Mouse (Mus musculus): ENCODE measurements around the gene Uhrf1bp1. TPM values are rescaled to one million over a fixed set of nuclear protein-coding genes. Genes with fewer than 3 reads are reported as not detected.

The Uhrf1bp1 gene
- polyA plus RNA-seq, 1 experiment, result 9.1 TPM

DNA sequence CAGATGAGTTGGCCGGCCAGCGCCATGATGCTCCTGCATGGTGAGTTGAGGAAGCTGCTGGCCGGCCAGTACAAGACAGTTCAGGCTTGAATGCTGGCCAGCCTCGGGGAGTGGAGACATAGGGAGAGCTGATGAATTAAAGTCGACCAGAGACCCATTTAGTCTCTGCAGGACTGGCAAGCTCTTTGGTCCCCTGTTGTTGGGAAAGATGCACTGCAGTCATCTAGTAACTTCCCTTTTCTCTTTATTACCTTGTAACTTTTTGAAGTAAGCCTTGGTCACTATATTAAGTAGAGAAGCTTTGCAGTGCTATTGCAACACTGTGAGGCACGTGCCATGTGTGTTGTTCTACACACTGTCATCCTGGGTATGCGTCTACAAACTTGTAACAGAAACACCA, 69.3 kb downstream of the Uhrf1bp1 start:
- 0 out of 2 replicates have a peak, but pooled peaks cover 3% of the 10 kb centered on the region for H3K4me1 ChIP-seq (ENCODE audit: control insufficient read depth, insufficient read depth, low read length)
- H3K27ac ChIP-seq (ENCODE audit: insufficient read depth, low read length), result no peak overlapping the region
- TF ChIP-seq POLR2A (IDR thresholded peaks at IDR 0.05; ENCODE audit: extremely low read depth, insufficient read depth, low read length) (no peak), CTCF (IDR thresholded peaks at IDR 0.05; ENCODE audit: extremely low read depth, insufficient read depth, low read length) (no peak)
- no peak overlapping the region for H3K4me3 ChIP-seq (ENCODE audit: insufficient read depth, low read length)

DNA sequence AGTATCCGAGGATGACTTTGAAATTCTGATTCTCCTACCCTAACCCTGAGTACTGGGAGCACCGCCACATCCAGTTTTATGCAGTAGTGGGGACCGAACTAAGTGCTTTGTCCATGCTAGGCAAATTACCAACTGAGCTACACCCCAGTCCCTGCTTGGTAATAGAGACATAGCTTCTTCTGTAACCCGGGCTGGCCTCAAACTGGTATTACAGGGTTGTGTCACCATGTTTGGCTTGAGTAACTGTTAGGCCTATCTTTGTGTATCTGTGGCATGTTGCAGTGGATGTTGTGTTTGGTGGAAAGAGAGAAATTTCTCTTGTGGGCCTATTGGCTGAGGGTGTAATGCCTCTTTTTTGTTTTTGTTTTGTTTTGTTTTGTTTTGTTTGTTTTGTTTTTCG, 74.0 kb downstream of the Uhrf1bp1 start:
- Histone ChIP-seq H3K4me1 (ENCODE audit: control insufficient read depth, insufficient read depth, low read length) (0 out of 2 replicates have a peak, but pooled peaks cover 3% of the 10 kb centered on the region), H3K27ac (ENCODE audit: insufficient read depth, low read length) (no peak overlapping the region), H3K4me3 (ENCODE audit: insufficient read depth, low read length) (no peak overlapping the region)
- TF ChIP-seq POLR2A (IDR thresholded peaks at IDR 0.05; ENCODE audit: extremely low read depth, insufficient read depth, low read length), result no peak
- TF ChIP-seq CTCF (IDR thresholded peaks at IDR 0.05; ENCODE audit: extremely low read depth, insufficient read depth, low read length), result no peak

DNA sequence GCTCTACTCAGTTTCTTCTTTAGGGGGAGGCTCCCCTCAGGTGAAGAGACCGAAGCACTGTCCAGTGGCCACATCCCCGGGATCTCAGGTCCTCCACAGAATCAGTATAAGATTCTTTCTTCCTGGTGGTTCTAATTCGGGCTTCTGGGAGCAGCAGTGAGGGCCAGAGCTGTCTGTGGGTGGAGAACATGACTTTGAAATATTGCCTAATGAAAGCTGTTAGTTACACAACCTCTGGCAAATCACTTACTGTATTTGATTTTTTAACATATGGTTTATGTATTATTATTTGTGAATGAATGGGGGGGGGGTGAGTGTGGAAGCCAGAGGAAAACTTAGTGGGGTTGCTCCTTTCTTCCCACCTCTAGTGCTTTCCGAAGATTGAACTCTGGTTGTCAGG, 75.6 kb downstream of the Uhrf1bp1 start:
- no peak for TF ChIP-seq CTCF (IDR thresholded peaks at IDR 0.05; ENCODE audit: extremely low read depth, insufficient read depth, low read length)
- no peaks in the 10 kb centered on the region for H3K4me1 ChIP-seq (ENCODE audit: control insufficient read depth, insufficient read depth, low read length)
- H3K4me3 ChIP-seq (ENCODE audit: insufficient read depth, low read length), result no peak overlapping the region
- H3K27ac ChIP-seq (ENCODE audit: insufficient read depth, low read length), result no peak overlapping the region

DNA sequence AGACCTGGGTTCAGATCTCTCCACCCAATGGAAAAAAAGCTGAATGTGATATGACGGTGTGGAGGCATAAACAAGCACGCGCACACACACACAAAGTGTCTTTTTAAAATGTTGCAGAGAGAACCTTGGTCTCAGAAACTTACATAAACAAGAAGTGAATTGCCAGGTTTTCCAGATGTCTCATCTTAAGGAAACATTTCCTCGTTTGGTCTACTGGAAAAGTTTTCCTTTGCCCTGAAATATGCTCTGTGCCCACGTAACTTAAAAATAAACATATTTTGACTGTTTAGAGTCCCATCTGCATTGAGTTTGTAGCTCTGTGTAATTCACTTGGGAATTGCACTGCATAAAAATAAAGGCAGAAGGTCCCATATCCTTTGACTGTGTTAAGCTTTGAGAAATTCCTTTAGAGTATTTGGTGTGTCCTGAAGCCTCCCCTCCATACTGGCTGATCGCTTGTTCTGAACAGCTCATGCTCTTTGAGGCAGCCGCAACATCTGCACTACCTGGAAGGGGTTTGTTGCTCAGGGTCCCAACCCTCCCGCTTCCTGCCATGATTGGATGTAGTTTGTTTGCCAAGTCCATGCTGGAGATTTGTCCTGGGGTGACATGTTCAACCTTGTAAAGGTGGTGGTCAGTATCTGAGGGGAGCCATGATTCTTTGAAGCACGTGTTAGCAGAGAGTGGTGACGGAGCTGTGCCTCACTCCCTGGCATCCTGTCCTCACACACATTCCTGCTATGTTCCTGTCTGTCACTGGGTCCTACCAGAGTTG, 78.1 kb downstream of the Uhrf1bp1 start:
- Histone ChIP-seq H3K27ac (ENCODE audit: insufficient read depth, low read length) (no peak overlapping the region), H3K4me3 (ENCODE audit: insufficient read depth, low read length) (no peak overlapping the region), H3K4me1 (ENCODE audit: control insufficient read depth, insufficient read depth, low read length) (peaks cover 4% of the 10 kb centered on the region)
- no peak for TF ChIP-seq CTCF (IDR thresholded peaks at IDR 0.05; ENCODE audit: extremely low read depth, insufficient read depth, low read length)
- TF ChIP-seq POLR2A (IDR thresholded peaks at IDR 0.05; ENCODE audit: extremely low read depth, insufficient read depth, low read length), result no peak

DNA sequence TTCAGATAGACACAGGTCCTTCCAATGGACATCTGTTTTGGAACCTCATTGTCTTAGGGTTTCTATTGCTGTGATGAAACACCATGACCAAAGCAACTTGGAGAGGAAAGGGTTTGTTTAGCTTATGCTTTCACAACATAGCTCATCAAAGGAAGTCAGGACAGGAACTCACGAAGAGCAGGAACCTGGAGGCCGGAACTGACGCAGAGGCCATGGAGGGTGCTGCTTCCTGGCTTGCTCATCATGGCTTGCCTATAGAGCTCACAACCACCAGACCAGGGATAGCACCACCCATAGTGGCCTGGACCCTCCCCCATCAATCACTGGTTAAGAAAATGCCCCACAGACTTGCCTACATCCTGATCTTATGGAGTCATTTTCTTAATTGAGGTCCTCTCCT, 78.8 kb downstream of the Uhrf1bp1 start:
- no peak for TF ChIP-seq POLR2A (IDR thresholded peaks at IDR 0.05; ENCODE audit: extremely low read depth, insufficient read depth, low read length)
- Histone ChIP-seq H3K27ac (ENCODE audit: insufficient read depth, low read length) (no peak overlapping the region), H3K4me3 (ENCODE audit: insufficient read depth, low read length) (no peak overlapping the region), H3K4me1 (ENCODE audit: control insufficient read depth, insufficient read depth, low read length) (peaks cover 5% of the 10 kb centered on the region)

DNA sequence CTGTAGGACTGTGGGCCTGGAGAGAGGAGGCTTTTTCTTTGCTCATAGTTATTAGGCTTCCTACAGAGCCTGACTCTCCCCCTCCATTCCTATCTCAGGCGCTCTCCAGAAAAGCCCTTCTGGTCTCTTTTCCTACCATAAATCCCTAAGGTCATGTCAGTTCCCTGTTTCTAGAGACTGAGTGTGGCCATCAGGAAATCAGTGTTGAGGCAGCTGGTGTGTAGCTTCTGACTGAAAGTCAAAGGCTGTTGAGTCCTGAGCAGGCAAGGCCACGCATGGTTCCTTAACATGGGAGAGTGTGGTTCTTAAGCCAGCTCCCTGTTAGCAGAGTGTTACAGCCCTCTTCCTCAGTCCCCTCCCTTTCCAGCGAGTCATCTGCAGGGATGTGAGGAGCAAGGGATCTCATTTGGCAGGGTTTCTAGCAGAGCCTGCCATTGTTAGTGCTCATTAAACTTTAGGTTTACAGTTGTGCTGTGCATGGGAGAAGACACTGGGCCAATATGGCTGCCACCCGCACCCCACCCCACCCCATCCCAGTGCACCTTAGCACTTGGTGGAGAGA, 80.9 kb downstream of the Uhrf1bp1 start:
- Histone ChIP-seq H3K4me3 (ENCODE audit: insufficient read depth, low read length) (no peak overlapping the region), H3K27ac (ENCODE audit: insufficient read depth, low read length) (no peak overlapping the region), H3K4me1 (ENCODE audit: control insufficient read depth, insufficient read depth, low read length) (peaks cover 6% of the 10 kb centered on the region)
- TF ChIP-seq CTCF (IDR thresholded peaks at IDR 0.05; ENCODE audit: extremely low read depth, insufficient read depth, low read length), result no peak
- TF ChIP-seq POLR2A (IDR thresholded peaks at IDR 0.05; ENCODE audit: extremely low read depth, insufficient read depth, low read length), result no peak

DNA sequence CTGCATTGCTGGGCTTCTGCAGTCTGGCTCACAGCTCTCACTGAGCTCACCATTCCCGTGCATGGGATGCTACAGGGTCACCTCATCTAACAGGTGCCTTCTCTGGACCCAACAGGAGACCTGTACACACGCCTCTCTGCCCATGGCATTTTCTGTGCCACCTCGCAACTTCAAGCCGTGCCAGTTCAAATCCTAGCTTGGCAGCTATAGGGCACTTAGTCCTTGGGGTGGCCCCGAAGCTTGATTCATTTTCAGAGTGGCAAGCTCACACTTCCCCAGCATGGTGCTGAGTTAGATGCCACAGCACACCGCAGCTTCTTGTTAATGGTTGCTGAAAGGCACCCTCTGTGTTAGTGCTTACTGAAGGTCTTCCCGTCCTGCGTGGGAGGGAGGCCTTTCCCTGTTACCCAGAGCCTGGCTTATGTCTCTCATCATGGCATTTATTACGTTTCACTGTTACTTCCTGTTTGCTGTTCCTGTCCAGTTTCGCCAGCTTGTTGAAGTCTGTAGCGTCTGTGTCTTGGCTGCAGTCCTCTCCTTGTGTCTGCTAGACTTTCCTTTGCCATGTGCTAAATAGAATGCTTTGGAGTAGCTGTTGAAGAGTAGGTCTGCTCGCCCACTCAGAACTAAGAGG, 82.0 kb downstream of the Uhrf1bp1 start:
- H3K27ac ChIP-seq (ENCODE audit: insufficient read depth, low read length), result no peak overlapping the region
- no peak overlapping the region for H3K4me3 ChIP-seq (ENCODE audit: insufficient read depth, low read length)
- TF ChIP-seq CTCF (IDR thresholded peaks at IDR 0.05; ENCODE audit: extremely low read depth, insufficient read depth, low read length) (no peak), POLR2A (IDR thresholded peaks at IDR 0.05; ENCODE audit: extremely low read depth, insufficient read depth, low read length) (no peak)
- peaks cover 6% of the 10 kb centered on the region for H3K4me1 ChIP-seq (ENCODE audit: control insufficient read depth, insufficient read depth, low read length)

DNA sequence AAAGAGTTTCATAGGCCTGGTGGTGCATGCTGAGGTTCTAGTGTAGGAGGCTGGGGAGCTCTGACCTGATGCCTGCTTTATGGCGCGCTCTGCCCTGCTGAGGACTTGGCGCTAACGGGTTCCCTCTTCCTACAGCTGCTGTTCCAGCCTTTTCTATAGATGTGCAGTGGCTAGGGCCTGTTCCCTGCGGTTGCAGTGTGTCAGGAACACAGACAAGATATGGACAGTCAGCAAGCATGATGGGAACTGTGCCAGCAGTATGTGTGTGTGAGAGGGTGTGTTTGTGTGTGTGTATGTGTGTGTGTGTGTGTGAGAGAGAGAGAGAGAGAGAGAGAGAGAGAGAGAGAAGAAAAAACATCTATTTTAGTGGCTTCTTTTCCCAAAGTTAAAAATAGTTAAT, 82.8 kb downstream of the Uhrf1bp1 start:
- H3K4me1 ChIP-seq (ENCODE audit: control insufficient read depth, insufficient read depth, low read length), result peaks cover 6% of the 10 kb centered on the region
- H3K27ac ChIP-seq (ENCODE audit: insufficient read depth, low read length), result no peak overlapping the region
- no peak overlapping the region for H3K4me3 ChIP-seq (ENCODE audit: insufficient read depth, low read length)
- TF ChIP-seq CTCF (IDR thresholded peaks at IDR 0.05; ENCODE audit: extremely low read depth, insufficient read depth, low read length), result no peak
- TF ChIP-seq POLR2A (IDR thresholded peaks at IDR 0.05; ENCODE audit: extremely low read depth, insufficient read depth, low read length), result no peak

DNA sequence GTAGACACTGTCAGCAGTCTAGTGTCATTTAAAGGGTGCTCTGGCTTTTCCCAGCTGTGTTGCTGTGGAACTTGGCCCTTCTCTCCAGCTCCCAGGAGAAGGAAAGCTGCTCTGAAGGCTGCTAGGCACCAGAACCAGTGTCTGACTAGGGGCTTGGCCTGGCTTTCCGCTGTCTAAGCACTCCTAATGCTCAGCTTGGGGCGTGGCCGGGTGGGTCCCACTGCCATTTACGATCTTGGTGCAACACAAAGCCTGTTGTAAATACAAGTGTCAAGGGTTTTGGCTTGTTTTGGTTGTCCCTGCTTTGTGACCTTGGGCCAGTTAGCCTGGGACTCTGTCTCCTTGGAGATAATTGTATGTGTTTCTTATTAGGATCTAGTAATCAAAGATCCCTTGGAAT, 84.1 kb downstream of the Uhrf1bp1 start:
- TF ChIP-seq CTCF (IDR thresholded peaks at IDR 0.05; ENCODE audit: extremely low read depth, insufficient read depth, low read length) (no peak), POLR2A (IDR thresholded peaks at IDR 0.05; ENCODE audit: extremely low read depth, insufficient read depth, low read length) (no peak)
- Histone ChIP-seq H3K27ac (ENCODE audit: insufficient read depth, low read length) (no peak overlapping the region), H3K4me1 (ENCODE audit: control insufficient read depth, insufficient read depth, low read length) (peaks cover 6% of the 10 kb centered on the region), H3K4me3 (ENCODE audit: insufficient read depth, low read length) (no peak overlapping the region)

DNA sequence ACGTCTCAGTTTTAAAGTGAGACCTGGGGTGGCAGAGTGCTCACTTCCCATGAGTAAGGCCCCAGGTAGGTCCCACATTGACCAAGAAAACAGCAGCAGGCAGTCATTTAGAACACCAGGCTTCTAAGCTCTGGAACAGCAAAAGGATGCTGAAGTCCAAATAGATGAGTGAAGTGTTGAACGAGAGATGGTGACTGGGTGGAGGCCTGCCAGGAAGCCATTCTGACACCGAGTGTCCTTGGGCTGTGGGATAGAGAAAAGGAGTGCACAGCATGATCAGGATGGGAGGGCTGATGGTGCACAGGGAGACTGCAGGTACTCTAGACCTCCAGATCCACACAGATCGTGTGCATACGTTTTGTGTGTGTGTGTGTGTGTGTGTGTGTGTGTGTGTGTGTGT, 84.9 kb downstream of the Uhrf1bp1 start:
- no peak overlapping the region for H3K4me3 ChIP-seq (ENCODE audit: insufficient read depth, low read length)
- TF ChIP-seq CTCF (IDR thresholded peaks at IDR 0.05; ENCODE audit: extremely low read depth, insufficient read depth, low read length) (no peak), POLR2A (IDR thresholded peaks at IDR 0.05; ENCODE audit: extremely low read depth, insufficient read depth, low read length) (no peak)
- H3K4me1 ChIP-seq (ENCODE audit: control insufficient read depth, insufficient read depth, low read length), result peaks cover 6% of the 10 kb centered on the region
- no peak overlapping the region for H3K27ac ChIP-seq (ENCODE audit: insufficient read depth, low read length)

Data from cortical plate, adult 2 months (tissue).